Mouse (Mus musculus): ENCODE data around the gene Ppp1r9a. TPM values are rescaled to one million over a fixed set of nuclear protein-coding genes. Genes with fewer than 3 reads are reported as not detected.

The Ppp1r9a gene
- polyA plus RNA-seq, 1 experiment from 2014 or later: 42.2 TPM

DNA sequence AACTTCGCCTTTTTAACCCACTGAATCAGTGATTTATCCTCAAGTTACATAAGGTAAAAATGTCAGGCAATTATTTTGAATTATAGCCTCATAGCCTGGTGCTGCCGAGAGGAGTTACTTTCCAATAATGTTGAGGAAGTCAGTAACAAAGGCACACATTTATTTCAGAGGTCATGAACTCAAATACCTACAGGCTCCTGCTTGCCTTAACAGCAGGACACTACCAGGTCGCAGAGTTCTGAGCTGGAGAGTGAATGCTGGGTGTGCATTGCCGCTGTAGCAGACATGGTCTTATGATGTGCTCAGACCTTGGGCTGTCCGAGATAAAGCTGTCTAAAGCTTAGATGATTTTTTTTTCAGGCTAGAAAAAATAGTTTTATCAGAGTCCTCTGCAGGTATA, 196.6 kb downstream of the Ppp1r9a start:
- 72% methylated on average over 5 of the region's 5 CpGs for WGBS
- no peaks in the 10 kb centered on the region for H3K9me3 ChIP-seq
- H3K36me3 ChIP-seq: no peaks in the 10 kb centered on the region
- H3K4me2 ChIP-seq (replicated peaks): no peak overlapping the region
- H3K27me3 ChIP-seq: no peaks in the 10 kb centered on the region
- no peak overlapping the region for H3K9ac ChIP-seq (replicated peaks)
- H3K4me3 ChIP-seq (replicated peaks): no peak overlapping the region
- peaks cover 3% of the 10 kb centered on the region; the same call in 1 of the 2 replicates for H3K4me1 ChIP-seq (replicated peaks)
- ATAC-seq: no peak
- no peak overlapping the region for H3K27ac ChIP-seq

DNA sequence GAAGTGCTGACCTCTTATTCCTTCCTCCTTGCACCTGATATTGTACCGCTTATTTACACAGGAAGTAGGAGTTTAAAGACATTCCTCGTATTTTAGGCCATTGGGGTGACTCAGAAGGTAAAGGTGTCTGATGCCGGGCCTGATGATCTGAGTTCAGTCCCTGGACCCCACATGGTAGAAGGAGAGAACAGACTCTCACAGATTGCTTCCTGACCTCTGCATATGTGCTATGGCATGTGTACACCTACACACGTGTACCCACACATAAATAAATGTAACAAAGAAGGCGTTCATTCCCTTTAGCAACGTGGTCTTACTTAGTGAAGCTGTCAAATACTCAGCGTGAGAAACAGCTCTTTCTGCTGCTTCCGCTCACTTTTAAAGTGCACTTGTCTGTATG, 197.1 kb downstream of the Ppp1r9a start:
- Histone ChIP-seq H3K27ac (no peak overlapping the region), H3K9ac (replicated peaks) (no peak overlapping the region), H3K4me1 (replicated peaks) (peaks cover 3% of the 10 kb centered on the region; the same call in 1 of the 2 replicates), H3K27me3 (no peaks in the 10 kb centered on the region), H3K36me3 (no peaks in the 10 kb centered on the region), H3K4me3 (replicated peaks) (no peak overlapping the region), H3K9me3 (no peaks in the 10 kb centered on the region), H3K4me2 (replicated peaks) (no peak overlapping the region)
- 86% methylated on average over 8 of the region's 8 CpGs for WGBS
- no peak for ATAC-seq

DNA sequence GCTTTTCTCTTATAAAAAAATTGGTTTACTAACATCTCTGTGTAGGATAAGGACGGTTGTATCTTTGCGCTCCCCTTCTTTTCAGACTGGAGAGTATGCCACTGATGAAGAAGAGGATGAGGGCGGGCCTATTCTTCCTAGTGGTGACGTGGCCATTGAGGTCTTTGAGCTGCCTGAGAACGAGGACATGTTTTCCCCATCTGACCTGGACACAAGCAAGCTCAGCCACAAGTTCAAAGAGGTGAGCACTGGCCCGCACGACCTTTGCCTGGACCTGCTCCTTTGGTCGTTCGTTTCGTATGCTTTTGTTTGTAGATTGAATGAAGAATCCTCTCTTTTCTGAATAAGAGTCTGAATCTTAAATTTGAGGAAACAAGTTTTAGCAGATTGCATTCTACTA, 197.6 kb downstream of the Ppp1r9a start:
- Histone ChIP-seq H3K4me2 (replicated peaks) (no peak overlapping the region), H3K9me3 (no peaks in the 10 kb centered on the region), H3K27ac (no peak overlapping the region), H3K27me3 (no peaks in the 10 kb centered on the region), H3K4me3 (replicated peaks) (no peak overlapping the region), H3K4me1 (replicated peaks) (peaks cover 3% of the 10 kb centered on the region; the same call in 1 of the 2 replicates), H3K9ac (replicated peaks) (no peak overlapping the region), H3K36me3 (no peaks in the 10 kb centered on the region)
- no peak for ATAC-seq
- 78% methylated on average over 10 of the region's 10 CpGs for WGBS

DNA sequence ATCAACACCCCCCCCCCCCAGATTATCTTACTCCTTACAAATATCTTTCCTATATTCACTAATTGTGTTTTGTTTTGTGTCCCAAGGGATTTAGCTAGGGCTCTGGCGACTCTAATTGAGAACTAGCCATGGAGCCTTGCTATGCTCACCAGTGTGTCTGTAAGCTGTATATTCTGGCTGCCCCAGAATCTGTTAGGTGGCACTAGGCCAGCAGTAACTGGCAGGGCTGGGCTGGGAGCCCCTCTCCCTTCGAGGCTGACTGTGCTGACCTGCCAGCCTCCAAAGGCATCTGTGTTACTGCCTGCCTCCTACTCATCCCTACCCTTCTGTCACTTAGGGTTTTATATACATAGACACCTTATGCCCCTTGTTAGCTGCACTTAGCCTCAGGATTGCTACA, 200.0 kb downstream of the Ppp1r9a start:
- peaks cover 3% of the 10 kb centered on the region; the same call in 1 of the 2 replicates for H3K4me1 ChIP-seq (replicated peaks)
- no peaks in the 10 kb centered on the region for H3K9me3 ChIP-seq
- H3K4me2 ChIP-seq (replicated peaks): no peak overlapping the region
- no peak overlapping the region for H3K9ac ChIP-seq (replicated peaks)
- WGBS: 29% methylated on average over 2 of the region's 2 CpGs
- H3K36me3 ChIP-seq: no peaks in the 10 kb centered on the region
- no peaks in the 10 kb centered on the region for H3K27me3 ChIP-seq
- H3K4me3 ChIP-seq (replicated peaks): no peak overlapping the region
- ATAC-seq: peak; percentile 87
- H3K27ac ChIP-seq: no peak overlapping the region

DNA sequence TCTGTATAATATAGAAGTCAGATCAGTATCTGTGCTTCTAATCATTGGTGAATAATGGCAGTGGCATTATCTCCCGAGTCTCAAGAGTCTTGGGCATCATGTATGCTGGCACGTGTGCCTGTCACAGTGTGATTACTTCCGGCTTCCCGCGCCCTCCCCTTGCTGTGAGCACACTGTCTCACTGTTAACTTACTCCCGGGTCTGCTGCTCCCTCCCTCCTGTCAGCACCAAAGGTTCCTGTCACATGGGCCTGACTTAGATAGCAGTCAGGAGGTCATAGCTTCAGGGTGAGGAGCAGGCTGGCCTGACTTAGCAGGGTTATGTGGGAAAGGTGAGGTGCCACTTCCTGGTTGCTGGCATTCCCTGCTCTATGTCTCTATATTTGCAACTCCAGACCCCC, 201.1 kb downstream of the Ppp1r9a start:
- Histone ChIP-seq H3K4me1 (replicated peaks) (peaks cover 6% of the 10 kb centered on the region; the same call in 1 of the 2 replicates), H3K27ac (no peak overlapping the region), H3K36me3 (no peaks in the 10 kb centered on the region), H3K4me3 (replicated peaks) (no peak overlapping the region), H3K9me3 (no peaks in the 10 kb centered on the region), H3K27me3 (no peaks in the 10 kb centered on the region), H3K9ac (replicated peaks) (no peak overlapping the region), H3K4me2 (replicated peaks) (no peak overlapping the region)
- ATAC-seq: no peak
- WGBS: 62% methylated on average over 6 of the region's 6 CpGs

DNA sequence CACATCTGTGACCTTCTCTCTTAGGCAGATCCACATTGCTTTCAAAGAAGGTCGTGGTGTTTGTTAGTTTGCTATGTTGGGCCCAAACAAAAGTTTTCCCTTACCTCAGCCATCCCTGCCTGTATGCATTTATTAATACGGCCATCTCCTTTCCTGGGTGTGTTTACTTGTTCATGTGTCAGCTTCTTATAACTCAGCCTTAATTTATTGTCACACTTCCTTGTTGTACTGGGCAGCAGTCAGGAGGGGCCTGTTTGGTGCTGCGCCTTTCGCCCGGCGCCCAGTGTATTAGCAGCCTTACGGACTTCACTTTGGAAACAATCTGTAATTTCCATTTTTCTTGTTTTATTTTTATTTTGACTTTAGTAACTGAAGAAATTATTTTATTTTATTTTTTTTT, 201.5 kb downstream of the Ppp1r9a start:
- 93% methylated on average over 7 of the region's 7 CpGs for WGBS
- Histone ChIP-seq H3K36me3 (no peaks in the 10 kb centered on the region), H3K4me1 (replicated peaks) (peaks cover 6% of the 10 kb centered on the region; the same call in 1 of the 2 replicates), H3K4me2 (replicated peaks) (no peak overlapping the region), H3K4me3 (replicated peaks) (no peak overlapping the region), H3K9me3 (no peaks in the 10 kb centered on the region), H3K27ac (no peak overlapping the region), H3K27me3 (no peaks in the 10 kb centered on the region), H3K9ac (replicated peaks) (no peak overlapping the region)
- no peak for ATAC-seq

DNA sequence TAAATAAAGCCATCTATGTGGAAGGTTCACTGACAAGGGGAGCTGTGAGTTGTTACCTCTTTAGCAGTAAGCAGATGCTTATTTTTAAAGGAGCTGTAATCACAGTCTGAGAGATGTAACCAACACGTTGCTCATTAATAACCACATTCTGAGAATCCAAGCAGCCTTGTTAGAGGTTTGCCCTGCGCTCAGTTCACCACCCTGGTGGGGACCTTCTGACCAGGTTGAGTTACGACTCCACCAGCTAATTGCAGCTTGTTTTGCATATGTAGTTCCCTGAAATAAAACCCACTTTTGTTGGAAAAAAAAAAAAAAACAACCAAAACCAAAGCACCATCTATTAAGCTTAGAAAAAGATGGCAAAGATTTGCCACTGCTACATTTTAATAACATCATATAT, 205.8 kb downstream of the Ppp1r9a start:
- Histone ChIP-seq H3K4me2 (replicated peaks) (no peak overlapping the region), H3K4me3 (replicated peaks) (no peak overlapping the region), H3K4me1 (replicated peaks) (peaks cover 9% of the 10 kb centered on the region), H3K9me3 (no peaks in the 10 kb centered on the region), H3K36me3 (no peaks in the 10 kb centered on the region), H3K27me3 (no peaks in the 10 kb centered on the region), H3K27ac (no peak overlapping the region), H3K9ac (replicated peaks) (no peak overlapping the region)
- WGBS: 66% methylated on average over 3 of the region's 3 CpGs
- no peak for ATAC-seq

DNA sequence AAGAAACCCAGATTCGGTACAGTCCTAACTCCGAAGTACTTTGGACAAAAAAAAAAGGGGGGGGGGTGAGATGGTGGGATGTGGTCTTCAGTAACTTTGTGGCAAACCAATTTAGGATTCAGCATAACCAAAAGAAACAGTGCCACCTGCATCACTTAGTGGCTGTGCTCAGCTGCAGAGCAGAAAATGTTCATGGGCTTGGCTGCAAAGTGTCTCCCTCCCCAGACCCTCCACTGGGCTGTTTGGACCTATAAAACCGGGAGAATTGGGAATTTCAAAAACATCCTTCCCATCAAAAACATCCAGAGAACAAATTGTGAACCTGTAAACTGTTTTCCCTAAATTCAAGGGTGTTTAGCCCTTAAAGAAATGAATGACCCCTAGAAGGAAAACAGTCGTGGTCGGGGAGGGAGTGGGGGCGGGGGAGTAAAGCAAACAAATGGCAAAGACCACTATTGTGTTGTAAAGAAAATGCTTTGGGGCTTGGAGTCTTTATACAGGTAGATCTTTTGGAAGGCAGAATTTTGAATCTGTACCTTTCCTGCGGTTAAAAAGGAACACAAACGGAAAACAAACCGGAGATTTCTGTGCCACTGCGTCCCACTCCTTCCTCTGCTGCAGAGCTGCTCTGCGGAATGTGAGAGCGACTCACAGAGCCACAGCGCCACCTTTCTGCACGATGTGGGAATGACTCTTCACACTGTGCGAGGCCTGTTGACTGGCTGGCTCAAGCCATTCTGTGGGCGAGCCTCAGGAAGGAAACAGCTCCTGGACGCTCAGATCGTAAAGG, 207.4 kb downstream of the Ppp1r9a start:
- Histone ChIP-seq H3K27ac (no peak overlapping the region), H3K9me3 (no peaks in the 10 kb centered on the region)

DNA sequence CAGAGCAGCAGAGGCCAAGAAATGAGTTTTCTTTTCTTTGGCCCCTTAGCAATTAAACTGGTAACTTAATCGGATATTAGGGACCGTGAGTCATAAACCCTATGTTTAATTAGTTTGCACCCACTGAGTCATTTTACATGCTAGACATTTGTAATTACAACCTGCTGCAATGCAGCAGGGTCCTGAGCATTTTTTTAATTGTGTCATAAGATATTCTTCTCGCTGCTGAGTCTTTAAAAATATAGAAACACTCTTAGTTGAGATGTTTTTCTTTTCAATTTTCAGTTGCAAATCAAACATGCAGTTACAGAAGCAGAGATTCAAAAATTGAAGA, 208.0 kb downstream of the Ppp1r9a start:
- Histone ChIP-seq H3K9me3 (no peaks in the 10 kb centered on the region), H3K9ac (replicated peaks) (no peak overlapping the region), H3K4me2 (replicated peaks) (no peak overlapping the region), H3K4me1 (replicated peaks) (peaks cover 17% of the 10 kb centered on the region), H3K36me3 (peaks cover 8% of the 10 kb centered on the region), H3K4me3 (replicated peaks) (no peak overlapping the region), H3K27me3 (no peaks in the 10 kb centered on the region), H3K27ac (no peak overlapping the region)
- 29% methylated on average over 3 of the region's 3 CpGs for WGBS
- no peak; the same call in 1 of the 2 replicates for ATAC-seq

More for the DNA sequence above, 207.4 kb downstream of the Ppp1r9a start:
- peak; percentile 98 for ATAC-seq
- WGBS: 6% methylated on average over 18 of the region's 18 CpGs
- Histone ChIP-seq H3K27me3 (no peaks in the 10 kb centered on the region), H3K9ac (replicated peaks) (peak overlapping the region; percentile 57), H3K36me3 (peaks cover 2% of the 10 kb centered on the region), H3K4me3 (replicated peaks) (peak overlapping the region; percentile 36), H3K4me1 (replicated peaks) (peaks cover 17% of the 10 kb centered on the region), H3K4me2 (replicated peaks) (peak overlapping the region; percentile 56)

DNA sequence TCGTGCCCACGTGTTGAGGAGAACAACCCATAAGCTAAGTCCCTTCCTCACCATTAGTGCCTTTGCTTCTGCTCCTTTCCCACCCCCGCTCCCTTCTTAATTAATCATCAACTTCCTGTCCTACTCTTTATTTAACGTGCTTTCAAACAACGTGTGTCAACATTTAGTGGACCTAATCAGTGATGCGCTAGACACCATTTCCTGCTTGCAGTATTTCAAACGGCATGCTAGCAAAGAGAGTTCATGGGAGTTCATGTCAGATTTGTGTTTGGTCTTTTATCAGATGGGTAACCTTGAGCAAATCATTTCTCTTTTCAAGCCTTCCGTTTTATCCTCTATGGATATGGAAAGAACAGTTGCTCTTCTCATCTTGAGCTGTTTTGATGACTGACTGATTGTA, 210.4 kb downstream of the Ppp1r9a start:
- Histone ChIP-seq H3K9me3 (no peaks in the 10 kb centered on the region), H3K4me3 (replicated peaks) (no peak overlapping the region), H3K27ac (no peak overlapping the region), H3K4me2 (replicated peaks) (no peak overlapping the region), H3K36me3 (peaks cover 18% of the 10 kb centered on the region), H3K27me3 (no peaks in the 10 kb centered on the region), H3K4me1 (replicated peaks) (peaks cover 17% of the 10 kb centered on the region), H3K9ac (replicated peaks) (no peak overlapping the region)
- 63% methylated on average over 8 of the region's 8 CpGs for WGBS
- ATAC-seq: no peak

DNA sequence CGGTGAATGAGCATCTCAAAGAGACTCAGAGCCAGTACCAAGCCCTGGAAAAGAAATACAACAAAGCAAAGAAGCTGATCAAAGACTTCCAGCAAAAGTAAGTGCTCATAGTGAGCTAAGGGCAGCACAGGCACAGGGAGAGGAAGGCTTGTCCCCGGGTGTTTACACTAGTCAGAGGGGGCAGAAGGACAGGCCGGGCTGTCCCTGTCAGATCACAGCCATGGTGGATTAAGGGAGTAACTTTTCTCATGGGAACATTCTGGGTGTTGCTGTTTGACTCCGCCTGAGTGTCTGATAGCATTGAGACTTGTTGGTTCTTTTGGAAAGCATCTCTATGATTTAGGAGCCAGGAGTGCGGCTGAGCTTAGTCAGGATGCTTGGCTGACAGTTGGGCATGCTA, 211.0 kb downstream of the Ppp1r9a start:
- H3K27ac ChIP-seq: no peak overlapping the region

DNA sequence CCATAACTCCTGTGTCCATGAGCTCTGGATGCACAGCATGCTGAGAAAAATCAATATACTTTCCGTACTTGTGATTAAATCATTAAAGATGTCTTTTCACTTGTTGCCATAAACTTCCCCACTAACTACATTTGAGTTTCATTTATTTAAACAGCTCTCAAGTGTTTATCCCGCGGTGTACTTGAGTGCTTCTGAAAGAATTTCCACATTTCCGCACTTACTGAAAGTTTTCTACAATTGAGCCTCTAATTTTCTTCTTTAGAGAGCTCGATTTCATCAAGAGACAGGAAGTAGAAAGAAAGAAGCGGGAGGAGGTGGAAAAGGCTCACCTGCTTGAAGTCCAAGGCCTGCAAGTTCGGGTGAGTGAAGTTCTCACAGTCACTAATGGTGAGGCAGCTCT, 212.1 kb downstream of the Ppp1r9a start:
- H3K4me2 ChIP-seq (replicated peaks): no peak overlapping the region
- H3K27ac ChIP-seq: no peak overlapping the region
- no peaks in the 10 kb centered on the region for H3K27me3 ChIP-seq
- WGBS: 91% methylated on average over 7 of the region's 7 CpGs
- peaks cover 10% of the 10 kb centered on the region for H3K4me1 ChIP-seq (replicated peaks)
- H3K4me3 ChIP-seq (replicated peaks): no peak overlapping the region
- no peak overlapping the region for H3K9ac ChIP-seq (replicated peaks)
- H3K36me3 ChIP-seq: peaks cover 18% of the 10 kb centered on the region
- no peak for ATAC-seq
- H3K9me3 ChIP-seq: no peaks in the 10 kb centered on the region

More for the DNA sequence above, 211.0 kb downstream of the Ppp1r9a start:
- WGBS: 57% methylated on average over 5 of the region's 5 CpGs
- H3K36me3 ChIP-seq: peaks cover 18% of the 10 kb centered on the region
- H3K4me1 ChIP-seq (replicated peaks): peaks cover 14% of the 10 kb centered on the region
- H3K4me3 ChIP-seq (replicated peaks): no peak overlapping the region
- no peaks in the 10 kb centered on the region for H3K27me3 ChIP-seq
- H3K9ac ChIP-seq (replicated peaks): no peak overlapping the region
- H3K9me3 ChIP-seq: no peaks in the 10 kb centered on the region
- no peak overlapping the region for H3K4me2 ChIP-seq (replicated peaks)
- no peak for ATAC-seq
